Mouse (Mus musculus) MEL (cell line): Measurements from ENCODE around the gene Ptprn2. TPM values are rescaled to one million over a fixed set of nuclear protein-coding genes. Genes with fewer than 3 reads are reported as not detected.
A peak's percentile ranks its signal among the peaks of the same experiment; 100 is the strongest.

Source experiments
- DNase-seq: peaks from one replicate; pipeline ENCODE4 v3.0.0; 2011; ENCODE audit warnings: low read depth, low spot score
- H3K27ac ChIP-seq: 2 replicates; pipeline ENCODE4 v1.5.1; 2012; ENCODE audit warnings: low read depth, mild to moderate bottlenecking, control low read depth, low read length, moderate library complexity; ENCODE audit not compliant: control insufficient read depth
- H3K27me3 ChIP-seq, 2 experiments: fragments of 150-350 bp in 1 of 2; sonication (generic) in 1 of 2; 2 replicates each; pipeline ENCODE4 v1.6.1; 2012; ENCODE audit warnings: low read length in 2 of 2, mild to moderate bottlenecking in 2 of 2, improper control_type of control experiment in 1 of 2, moderate library complexity in 1 of 2; ENCODE audit not compliant: insufficient read depth in 2 of 2, control insufficient read depth in 1 of 2
- H3K36me3 ChIP-seq, 2 experiments: 2 replicates each; pipeline ENCODE4 v1.6.1; 2012 to 2014; ENCODE audit warnings: low read length in 2 of 2, improper control_type of control experiment in 1 of 2, inconsistent platforms in 1 of 2, mild to moderate bottlenecking in 1 of 2; ENCODE audit not compliant: insufficient read depth in 2 of 2, control insufficient read depth in 1 of 2
- H3K4me1 ChIP-seq, 2 experiments: fragments of 150-350 bp in 1 of 2; sonication (generic) in 1 of 2; 2 replicates each; pipeline ENCODE4 v1.6.1; 2012; ENCODE audit warnings: low read length in 2 of 2, improper control_type of control experiment in 1 of 2, mild to moderate bottlenecking in 1 of 2; ENCODE audit not compliant: insufficient read depth in 2 of 2, control insufficient read depth in 1 of 2
- H3K4me3 ChIP-seq, 2 experiments: fragments of 150-350 bp in 1 of 2; sonication (generic) in 1 of 2; 2 replicates each; pipeline ENCODE4 v1.5.1; 2012; ENCODE audit warnings: low read depth in 2 of 2, low read length in 2 of 2, mild to moderate bottlenecking in 2 of 2, moderate library complexity in 2 of 2, control low read depth in 1 of 2, improper control_type of control experiment in 1 of 2; ENCODE audit not compliant: control insufficient read depth in 1 of 2, insufficient read depth in 1 of 2
- H3K79me2 ChIP-seq: 2 replicates; pipeline ENCODE4 v1.6.1; 2012; ENCODE audit warnings: mild to moderate bottlenecking, low read length, moderate library complexity; ENCODE audit not compliant: control insufficient read depth, poor library complexity, insufficient read depth
- H3K9ac ChIP-seq: 2 replicates; pipeline ENCODE4 v1.6.1; 2012; ENCODE audit warnings: low read depth, mild to moderate bottlenecking, control low read depth, low read length, moderate library complexity; ENCODE audit not compliant: control insufficient read depth, poor library complexity, severe bottlenecking
- H3K9me3 ChIP-seq: fragments of 150-350 bp; sonication (generic); replicated peaks from 2 replicates; pipeline ENCODE4 v1.6.1; 2012; ENCODE audit warnings: mild to moderate bottlenecking, low read length, improper control_type of control experiment, moderate library complexity; ENCODE audit not compliant: insufficient read depth
- CHD1 ChIP-seq: IDR thresholded peaks from 2 replicates; pipeline ENCODE4 v1.6.1; 2012; ENCODE audit warnings: low read depth, mild to moderate bottlenecking, inconsistent platforms, low read length, improper control_type of control experiment
- CHD2 ChIP-seq: IDR thresholded peaks from 2 replicates; pipeline ENCODE4 v1.6.1; 2011; ENCODE audit warnings: low read length, improper control_type of control experiment
- EP300 ChIP-seq, 2 experiments: IDR thresholded peaks; 2 replicates each; pipeline ENCODE4 v1.6.1; 2011; ENCODE audit warnings: improper control_type of control experiment in 2 of 2, low read length in 2 of 2, low read depth in 1 of 2, mild to moderate bottlenecking in 1 of 2
- ETS1 ChIP-seq: IDR thresholded peaks from 2 replicates; pipeline ENCODE4 v1.6.1; 2012; ENCODE audit warnings: low read depth, mild to moderate bottlenecking, inconsistent platforms, low read length, improper control_type of control experiment, moderate library complexity
- GABPA ChIP-seq: IDR thresholded peaks from 2 replicates; pipeline ENCODE4 v1.6.1; 2012; ENCODE audit warnings: low read depth, mild to moderate bottlenecking, inconsistent platforms, low read length, improper control_type of control experiment, moderate library complexity
- GATA1 ChIP-seq: IDR thresholded peaks from 2 replicates; pipeline ENCODE4 v1.6.1; 2011; ENCODE audit warnings: low read depth, low read length, improper control_type of control experiment
- HCFC1 ChIP-seq: IDR thresholded peaks from 2 replicates; pipeline ENCODE4 v1.6.1; 2012; ENCODE audit warnings: low read depth, mild to moderate bottlenecking, inconsistent platforms, low read length, improper control_type of control experiment, moderate library complexity
- KAT2A ChIP-seq: conservative IDR thresholded peaks from 2 replicates; pipeline ENCODE4 v1.6.1; 2012; ENCODE audit warnings: low read depth, low read length, improper control_type of control experiment, inconsistent platforms
- MAFK ChIP-seq: IDR thresholded peaks from 2 replicates; pipeline ENCODE4 v1.6.1; 2011; ENCODE audit warnings: low read depth, mild to moderate bottlenecking, low read length, improper control_type of control experiment, borderline replicate concordance
- MAX ChIP-seq: IDR thresholded peaks from 2 replicates; pipeline ENCODE4 v1.6.1; 2011; ENCODE audit warnings: low read length, improper control_type of control experiment
- MEF2A ChIP-seq: IDR thresholded peaks from 2 replicates; pipeline ENCODE4 v1.6.1; 2014; ENCODE audit warnings: low read depth, mild to moderate bottlenecking, inconsistent platforms, low read length, improper control_type of control experiment; ENCODE audit not compliant: poor library complexity, insufficient replicate concordance, severe bottlenecking; ENCODE audit errors: extremely low read depth
- MXI1 ChIP-seq: IDR thresholded peaks from 2 replicates; pipeline ENCODE4 v1.6.1; 2011; ENCODE audit warnings: mild to moderate bottlenecking, low read depth, low read length, improper control_type of control experiment
- NELFE ChIP-seq: IDR thresholded peaks from 2 replicates; pipeline ENCODE4 v1.6.1; 2011; ENCODE audit warnings: low read depth, low read length, improper control_type of control experiment
- POLR2AphosphoS5 ChIP-seq: IDR thresholded peaks from 2 replicates; pipeline ENCODE4 v1.6.1; 2012; ENCODE audit warnings: low read depth, borderline replicate concordance, mild to moderate bottlenecking, inconsistent platforms, low read length, moderate library complexity, mixed read lengths
- RCOR1 ChIP-seq: IDR thresholded peaks from 2 replicates; pipeline ENCODE4 v1.6.1; 2012; ENCODE audit warnings: low read depth, mild to moderate bottlenecking, inconsistent platforms, low read length, improper control_type of control experiment
- SIN3A ChIP-seq: IDR thresholded peaks from 2 replicates; pipeline ENCODE4 v1.6.1; 2012; ENCODE audit warnings: low read length, improper control_type of control experiment, inconsistent platforms
- TAL1 ChIP-seq: IDR thresholded peaks from 2 replicates; pipeline ENCODE4 v1.6.1; 2012; ENCODE audit warnings: mild to moderate bottlenecking, inconsistent platforms, low read length, moderate library complexity, mixed read lengths
- TBP ChIP-seq: IDR thresholded peaks from 2 replicates; pipeline ENCODE4 v1.8.0; 2011; ENCODE audit warnings: low read depth, low read length, improper control_type of control experiment
- TCF12 ChIP-seq: IDR thresholded peaks from 2 replicates; pipeline ENCODE4 v1.6.1; 2014; ENCODE audit warnings: low read depth, mild to moderate bottlenecking, inconsistent platforms, low read length, improper control_type of control experiment, moderate library complexity
- ZNF384 ChIP-seq: IDR thresholded peaks from 2 replicates; pipeline ENCODE4 v1.6.1; 2012; ENCODE audit warnings: low read depth, mild to moderate bottlenecking, inconsistent platforms, low read length, improper control_type of control experiment
- polyA plus RNA-seq, 2 experiments: library from polyadenylated mRNA; stranded (reverse) in 1 of 2; unstranded in 1 of 2; fragments of >175 nt in 1 of 2; fragments of >200 nt in 1 of 2; gene quantifications; 2 replicates each; pipeline versions ENCODE4 v1.2.1 to v1.2.4; 2012; ENCODE audit warnings: low replicate concordance in 2 of 2, low read depth in 1 of 2; ENCODE audit not compliant: insufficient read length in 2 of 2, insufficient read depth in 1 of 2, missing spikeins in 1 of 2
- total RNA-seq: library from RNA; depleted of rRNA; stranded (reverse); fragments of 300-350 nt; gene quantifications from 2 replicates; pipeline ENCODE4 v1.2.3, GENCODE M21; 2012

Ptprn2 gene
- total and polyA plus RNA-seq, 3 experiments = not detected

DNA sequence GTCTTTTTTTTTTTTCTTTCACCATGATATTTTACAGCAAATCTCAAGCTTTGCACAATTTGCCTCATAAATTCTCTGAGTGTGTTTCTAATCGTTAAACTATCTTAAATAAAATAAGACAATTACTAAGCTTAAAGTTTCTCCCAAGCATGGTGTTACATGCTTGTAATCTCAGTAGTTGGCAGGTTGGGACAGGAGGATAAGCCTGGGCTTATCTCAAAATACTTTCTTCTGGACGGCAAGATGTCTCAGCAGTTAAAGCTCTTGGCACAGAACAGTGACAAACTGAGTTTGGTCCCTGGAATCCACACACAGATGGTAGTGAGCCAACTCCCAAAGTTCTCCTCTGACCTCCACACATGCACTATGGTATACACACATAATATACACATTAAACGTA lies 10.8 kb upstream of the Ptprn2 start:
- Histone ChIP-seq H3K4me1 (peaks cover 16 to 17% of the 10 kb centered on the region in 2 experiments), H3K9me3 (no peaks in the 10 kb centered on the region), H3K9ac (no peak overlapping the region), H3K79me2 (no peaks in the 10 kb centered on the region), H3K27ac (no peak overlapping the region), H3K4me3 (no peak overlapping the region), H3K36me3 (peaks cover 0 to 21% of the 10 kb centered on the region in 2 experiments; a peak in 2 of 4 replicates), H3K27me3 (no peaks in the 10 kb centered on the region)
- peak; percentile 41 for DNase-seq
- peak; percentile 45 for TF ChIP-seq ETS1
- TF ChIP-seq RCOR1 = peak; percentile 78
- TF ChIP-seq MAFK = no peak
- peak; percentile 43 to 74 for TF ChIP-seq EP300 (IDR thresholded peaks at IDR 0.05; ENCODE audit: low read depth in 1 of 2, low read length in 2 of 2)
- TF ChIP-seq MAX = no peak
- no peak for TF ChIP-seq TBP
- TF ChIP-seq GATA1 = peak; percentile 72
- no peak; the same call in 1 of the 2 replicates for TF ChIP-seq SIN3A
- no peak for TF ChIP-seq CHD2
- peak; percentile 86 for TF ChIP-seq TCF12
- TF ChIP-seq NELFE = no peak
- no peak for TF ChIP-seq TAL1
- TF ChIP-seq MXI1 = peak; percentile 49; the same call in 1 of the 2 replicates

DNA sequence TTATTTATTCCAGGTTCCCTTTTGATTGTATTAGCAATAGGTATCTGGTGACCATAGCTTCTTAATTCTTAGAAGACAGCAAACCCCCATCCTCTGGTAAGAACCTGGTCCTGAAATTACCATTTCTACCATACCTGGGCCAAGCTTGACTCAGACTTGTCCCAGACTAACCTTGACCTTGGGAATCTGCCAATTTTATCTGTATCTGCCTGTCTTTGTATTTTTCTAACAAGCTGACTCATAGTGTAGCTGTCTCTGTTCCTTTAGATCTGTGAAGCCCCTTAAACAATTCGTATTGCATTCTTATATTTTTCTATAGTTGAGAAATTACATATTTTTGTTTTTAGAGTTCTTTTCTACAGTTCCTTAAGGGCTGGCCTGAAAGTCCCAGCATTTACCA lies 6.7 kb upstream of the Ptprn2 start:
- DNase-seq = peak; percentile 89
- Histone ChIP-seq H3K36me3 (peaks cover 0 to 22% of the 10 kb centered on the region in 2 experiments; a peak in 2 of 4 replicates), H3K9me3 (no peaks in the 10 kb centered on the region), H3K9ac (no peak overlapping the region; the same call in 1 of the 2 replicates), H3K79me2 (no peaks in the 10 kb centered on the region), H3K4me3 (peak overlapping the region in 1 of 2 experiments; percentile 32; a peak in 1 of 4 replicates), H3K4me1 (peaks cover 21 to 22% of the 10 kb centered on the region in 2 experiments), H3K27ac (peak overlapping the region; percentile 18), H3K27me3 (no peaks in the 10 kb centered on the region)
- no peak for TF ChIP-seq ZNF384
- TF ChIP-seq CHD1 = no peak
- TF ChIP-seq EP300 (IDR thresholded peaks at IDR 0.05; ENCODE audit: low read depth in 1 of 2, low read length in 2 of 2) = peak; percentile 82 to 94
- no peak for TF ChIP-seq TAL1
- TF ChIP-seq MXI1 = no peak
- no peak for TF ChIP-seq MAX
- TF ChIP-seq GATA1 = peak; percentile 71
- no peak for TF ChIP-seq CHD2
- TF ChIP-seq KAT2A = no peak
- peak; percentile 62; the same call in 1 of the 2 replicates for TF ChIP-seq RCOR1
- peak; percentile 73 for TF ChIP-seq TCF12
- no peak for TF ChIP-seq MEF2A
- peak; percentile 70 for TF ChIP-seq ETS1
- no peak for TF ChIP-seq HCFC1
- no peak for TF ChIP-seq GABPA
- TF ChIP-seq NELFE = no peak
- TF ChIP-seq POLR2AphosphoS5 = no peak
